Mouse (Mus musculus) gastrocnemius, adult 2 months (tissue): Measurements from ENCODE around the gene Tmem44. TPM values are rescaled to one million over a fixed set of nuclear protein-coding genes. Genes with fewer than 3 reads are reported as not detected.

Source experiments
- DNase-seq: peaks from one replicate; pipeline ENCODE4 v3.0.0; 2022
- H3K27ac ChIP-seq: fragments of 200-600 bp; 2 replicates; pipeline ENCODE4 v1.8.1; 2022; ENCODE audit warnings: mild to moderate bottlenecking
- H3K4me3 ChIP-seq: fragments of 200-600 bp; 2 replicates; pipeline ENCODE4 v1.8.1; 2022; ENCODE audit warnings: mild to moderate bottlenecking, moderate library complexity
- CTCF ChIP-seq: fragments of 200-600 bp; IDR thresholded peaks from 2 replicates; pipeline ENCODE4 v1.8.1; 2022; ENCODE audit warnings: antibody characterized with exemption, mild to moderate bottlenecking, moderate library complexity
- intact Hi-C: fragments of 180-260 bp; cut with DNase I; formaldehyde crosslinking; loops from one replicate; pipeline ENCODE4 v1.15.1; 2025
- long read RNA-seq, 2 experiments: library from polyadenylated mRNA; stranded (forward); transcript quantifications; one replicate each; pipeline ENCODE4 v2.0.0; 2021
- total RNA-seq, 2 experiments: library from RNA; stranded (reverse); gene quantifications; 2 replicates each; pipeline ENCODE4 v1.2.3; 2021

The Tmem44 gene
- total RNA-seq, result 1 to 10 TPM; 1.7 to 2.1 TPM
- long read RNA-seq, experiment 1, partial matches to known transcripts, result 0 of 2 reads
- long read RNA-seq, experiment 1, other reads (novel, unspliced or antisense), result 2 of 2 reads
- long read RNA-seq, experiment 2, full-length matches to known transcripts, result 1 of 2 reads
- long read RNA-seq, experiment 2, partial matches to known transcripts, result 0 of 2 reads
- long read RNA-seq, experiment 2, other reads (novel, unspliced or antisense), result 1 of 2 reads

GRCm38 (mm10) chr16:30550748-30551192, at the start of gene Tmem44:
Tmem44 (minus strand) TSS chr16:30550842.
- intact Hi-C loops, result no loop called here
- Histone ChIP-seq H3K4me3 (peak within 1 kb of the TSS; percentile 75), H3K27ac (peak within 1 kb of the TSS; percentile 87)
- no peak for TF ChIP-seq CTCF
- no peak for DNase-seq

GRCm38 (mm10) chr16:30599491-30600268, 49.0 kb upstream of the Tmem44 start, which contains the start of gene Fam43a:
Fam43a (plus strand) TSS chr16:30599723.
- peak within 1 kb of the TSS; percentile 93 for H3K27ac ChIP-seq
- TF ChIP-seq CTCF, result peak; percentile 62
- H3K4me3 ChIP-seq, result peak within 1 kb of the TSS; percentile 86
- intact Hi-C loops, result loop anchor here (2.0 to 5.0 kb wide), 5 partner anchors 53 to 223 kb away; no protein-coding TSS in a partner anchor
- peak; percentile 94 for DNase-seq

DNA sequence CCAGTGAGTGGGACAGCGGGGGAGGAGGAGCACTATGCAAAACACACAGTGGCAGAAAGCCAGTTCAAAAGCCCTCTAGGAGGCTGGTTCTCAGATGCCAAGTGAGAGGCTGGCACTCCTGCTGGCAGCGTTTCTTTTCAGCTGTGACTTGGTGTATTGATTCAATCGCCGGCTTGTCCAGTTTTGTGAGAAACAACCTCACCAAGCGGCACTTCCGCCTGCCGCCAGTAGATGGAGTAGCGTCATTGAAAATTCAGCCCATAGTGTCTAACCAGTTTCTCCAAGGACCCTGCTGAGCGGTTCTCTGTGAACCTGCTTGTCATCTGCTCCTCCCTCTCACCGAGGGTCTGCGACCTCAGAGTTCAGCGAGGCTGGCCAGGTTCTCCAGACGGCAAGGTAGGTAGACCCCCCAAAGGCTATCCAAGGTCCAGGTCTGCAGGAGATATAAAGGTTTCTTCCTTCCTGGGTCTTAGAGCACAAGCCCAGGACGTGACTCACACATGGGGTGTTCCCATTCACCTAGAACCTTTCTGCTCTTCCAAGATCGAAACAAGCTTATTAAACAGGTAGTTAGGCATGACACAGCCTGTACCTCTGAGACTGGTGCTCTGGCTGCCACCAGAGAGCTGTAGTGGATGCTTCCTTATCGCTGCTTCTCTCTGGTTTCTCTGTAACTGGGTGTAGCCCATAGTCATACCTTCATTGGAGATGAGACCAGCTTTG, 46.5 kb upstream of the Tmem44 start:
- DNase-seq, result peak; percentile 85
- intact Hi-C loops, result loop anchor here (1.0 to 5.0 kb wide), 4 partner anchors 180 to 474 kb away; no protein-coding TSS in a partner anchor
- H3K27ac ChIP-seq, result peak overlapping the region; percentile 43; the same call in 1 of the 2 replicates
- peak overlapping the region; percentile 59 for H3K4me3 ChIP-seq
- TF ChIP-seq CTCF, result peak; percentile 98

DNA sequence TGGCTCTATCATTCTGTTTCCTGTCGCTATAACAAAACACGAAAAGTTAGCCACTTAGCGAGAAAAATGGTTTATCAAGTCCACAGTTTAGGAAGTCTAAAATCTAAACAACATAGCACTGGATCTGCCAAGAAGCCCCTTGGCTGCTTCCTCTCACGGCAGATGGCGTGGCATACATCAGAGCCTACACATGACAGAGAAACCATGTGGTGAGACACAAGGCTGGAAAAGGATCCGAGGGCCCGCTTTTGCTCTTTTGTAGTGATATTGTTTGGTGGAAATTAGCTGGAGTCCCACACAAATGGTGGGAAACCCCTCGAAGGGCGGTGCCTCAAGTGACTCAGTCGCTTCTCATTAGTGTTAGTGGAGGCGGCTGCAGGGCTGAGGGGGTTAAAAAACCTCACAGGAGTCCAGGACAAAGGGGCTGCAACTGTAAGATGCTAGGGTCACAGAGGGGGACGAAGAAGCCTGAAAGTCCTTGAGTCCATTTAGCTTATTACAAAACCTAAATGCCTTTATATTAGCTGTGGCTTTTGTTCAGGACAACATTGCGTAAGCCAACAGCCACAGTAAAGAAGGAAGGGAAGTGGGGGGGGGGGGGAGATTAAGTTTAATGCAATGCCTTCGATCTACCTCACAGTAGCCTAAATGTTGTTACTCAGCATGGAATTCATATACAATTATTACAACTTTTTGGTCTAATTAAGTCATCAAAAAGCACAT, 45.4 kb upstream of the Tmem44 start:
- no peak for DNase-seq
- Histone ChIP-seq H3K27ac (no peak overlapping the region), H3K4me3 (no peak overlapping the region)
- TF ChIP-seq CTCF, result no peak
- intact Hi-C loops, result loop anchor here (2.0 to 5.0 kb wide), 2 partner anchors 181 to 279 kb away; no protein-coding TSS in a partner anchor

DNA sequence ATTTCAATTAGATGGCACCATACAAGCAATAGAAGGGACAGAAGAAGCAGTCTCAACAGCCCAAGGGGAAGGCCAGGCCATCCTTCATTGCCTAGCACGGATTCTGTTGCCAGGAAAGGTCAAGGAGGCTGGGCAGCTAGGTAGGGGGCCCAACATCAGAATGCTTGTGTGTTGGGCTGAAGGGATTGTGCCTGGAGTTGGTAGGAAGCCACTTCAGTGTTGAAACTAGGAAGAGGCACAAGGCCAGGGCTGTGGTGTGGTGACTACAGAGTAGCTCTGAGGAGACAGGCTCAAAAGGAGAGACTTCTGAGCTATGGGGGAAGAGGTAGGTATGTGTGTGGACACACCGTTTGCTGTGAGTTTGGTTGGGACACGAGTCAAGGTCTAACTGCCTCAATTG, 44.7 kb upstream of the Tmem44 start:
- no peak overlapping the region for H3K27ac ChIP-seq
- intact Hi-C loops, result loop anchor here (5.0 kb wide), 1 partner anchor 182 kb away; no protein-coding TSS in a partner anchor
- no peak for TF ChIP-seq CTCF

DNA sequence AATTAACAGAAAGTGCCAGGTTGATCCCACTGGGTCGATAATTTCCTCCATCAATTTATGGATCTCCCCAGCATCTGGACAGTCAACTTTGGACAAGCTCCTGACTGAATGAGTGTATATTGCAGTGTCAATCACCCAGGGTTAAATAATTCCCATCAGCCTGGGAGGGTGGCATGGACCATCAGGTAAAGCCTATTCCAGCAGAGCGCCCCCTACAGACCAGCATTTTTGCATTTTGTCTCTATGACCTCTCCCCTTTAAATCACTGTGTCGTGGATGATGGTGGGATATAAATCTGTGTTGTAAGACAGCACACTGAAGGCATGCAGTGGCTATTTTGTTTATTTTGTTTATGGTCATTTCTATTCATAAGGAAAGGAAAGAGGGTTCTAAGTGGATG, 41.3 kb upstream of the Tmem44 start:
- Histone ChIP-seq H3K4me3 (no peak overlapping the region), H3K27ac (no peak overlapping the region)
- intact Hi-C loops, result no loop called here
- no peak for DNase-seq
- peak; percentile 25; the same call in 1 of the 2 replicates for TF ChIP-seq CTCF

More for the DNA sequence above, 44.7 kb upstream of the Tmem44 start:
- DNase-seq, result no peak
- H3K4me3 ChIP-seq, result no peak overlapping the region

- Histone ChIP-seq H3K27ac (0 out of 2 replicates have a peak overlapping the region, but pooled peaks have one; percentile 28), H3K4me3 (no peak overlapping the region)
- intact Hi-C loops, result no loop called here
- DNase-seq, result no peak
- peak; percentile 9; the same call in 1 of the 2 replicates for TF ChIP-seq CTCF
Observed at GRCm38 (mm10) chr16:30590264-30591209, 39.9 kb upstream of the Tmem44 start.

DNA sequence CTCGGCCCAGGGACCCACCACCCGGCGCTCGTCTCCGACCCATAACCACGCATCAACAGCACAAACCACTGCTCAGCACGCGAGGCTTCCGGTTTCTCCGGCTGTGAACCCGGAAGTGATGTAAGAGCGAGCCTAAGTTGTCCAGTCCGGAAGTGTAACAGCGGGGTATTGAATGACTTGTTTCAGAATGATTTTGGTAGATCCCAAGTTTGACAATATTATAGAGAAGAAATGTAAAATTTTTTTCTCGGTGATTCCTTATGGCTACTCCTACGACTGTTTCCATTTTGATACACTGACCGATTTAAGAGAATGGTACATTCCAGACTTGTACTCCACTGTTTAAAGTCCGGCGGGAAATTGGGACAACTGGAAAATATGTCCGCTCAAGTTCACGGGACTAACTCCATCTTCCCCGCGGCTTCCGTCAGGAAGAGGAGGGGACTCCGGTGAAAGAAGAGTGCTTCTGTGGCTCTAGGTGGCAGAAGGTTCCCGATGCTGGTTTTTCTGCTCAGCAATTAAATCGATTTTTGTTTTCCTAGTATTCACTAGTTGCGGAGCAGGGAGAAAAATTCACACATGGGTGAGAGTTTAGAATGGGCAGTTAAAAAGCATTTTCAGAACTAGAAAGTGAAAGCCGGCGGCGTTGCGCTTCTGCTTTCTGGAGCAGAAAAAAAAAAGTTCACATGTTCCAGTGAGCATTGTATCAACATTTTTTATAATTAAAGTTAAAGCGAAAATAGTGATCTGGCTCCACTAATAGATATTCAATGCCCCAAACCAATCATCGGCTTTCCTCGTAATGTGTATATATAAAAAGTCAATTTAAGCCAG, 37.1 kb upstream of the Tmem44 start, which contains the start of gene Lsg1:
TSS of gene Lsg1 (minus strand) at position 99 of the 834 bp plus-strand sequence.
- TF ChIP-seq CTCF, result peak; percentile 54; the same call in 1 of the 2 replicates
- intact Hi-C loops, result loop anchor here (5.0 kb wide), 1 partner anchor 760 kb away; no protein-coding TSS in a partner anchor
- H3K27ac ChIP-seq, result peak within 1 kb of the TSS; percentile 96
- H3K4me3 ChIP-seq, result peak within 1 kb of the TSS; percentile 83
- peak; percentile 88 for DNase-seq

DNA sequence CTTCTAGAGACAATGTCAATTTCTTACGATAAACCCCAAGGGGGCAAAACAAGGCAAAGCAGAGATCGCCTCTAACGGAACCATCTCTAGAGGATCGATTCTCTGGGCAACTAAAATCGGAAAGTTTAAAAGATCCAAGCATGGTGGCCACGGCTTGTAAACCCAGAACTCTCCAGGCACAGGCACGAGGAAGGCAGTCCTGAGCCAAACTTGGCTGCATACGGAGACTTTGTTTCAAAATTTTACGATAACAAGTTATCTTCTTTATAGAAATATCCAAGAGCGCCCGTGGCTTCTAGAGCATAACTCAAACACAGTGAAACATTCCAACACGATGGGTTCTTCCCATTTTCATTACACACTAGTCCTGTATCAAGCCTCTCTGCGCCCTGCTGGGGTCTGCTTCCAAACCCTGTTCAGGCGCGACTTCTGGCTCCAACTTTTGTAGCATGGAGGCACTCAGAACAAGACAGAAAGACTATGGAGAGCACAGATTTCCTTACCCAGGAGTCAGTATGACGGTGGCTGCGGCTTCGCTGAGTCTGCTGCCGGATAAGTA, 36.4 kb upstream of the Tmem44 start:
- no peak for TF ChIP-seq CTCF
- Histone ChIP-seq H3K4me3 (peak overlapping the region; percentile 83), H3K27ac (peak overlapping the region; percentile 96)
- no peak for DNase-seq
- intact Hi-C loops, result loop anchor here (5.0 kb wide), 1 partner anchor 760 kb away; no protein-coding TSS in a partner anchor
